12 mouse cellular contexts compared by ENCODE assay signal in genomic region chr1:37694417-37694816, GRCm38 (mm10). TPM values are rescaled to one million over a fixed set of nuclear protein-coding genes. Genes with fewer than 3 reads are reported as not detected.
DNase-seq lines count a peak whose midpoint lies in the region; ATAC-seq lines count a peak whose summit lies in the region.
"Had no signal": no experiment of that assay in that cellular context is flagged by ENCODE, and none has a peak within 500 bp of the region (broad histone marks: within the 10 kb centered on the region; RNA-seq: fewer than 3 reads in every experiment).

No protein-coding gene starts in this region.

- WGBS in intestine, embryonic 14.5 days = 28% methylated on average over 8 of the region's 8 CpGs
- 30% methylated on average over 8 of the region's 8 CpGs for WGBS in midbrain, embryonic 10.5 days

- no peaks in the 10 kb centered on the region; the same call in 1 of the 2 replicates for H3K4me1 ChIP-seq in intestine, embryonic 14.5 days (replicated peaks; ENCODE audit: control insufficient read depth, insufficient read depth, low read length)
- H3K4me1 ChIP-seq in midbrain, embryonic 10.5 days = peaks cover 3% of the 10 kb centered on the region; the same call in 1 of the 2 replicates

- no peak overlapping the region for H3K4me3 ChIP-seq in intestine, embryonic 14.5 days (ENCODE audit: low read depth, low read length)
- H3K4me3 ChIP-seq in midbrain, embryonic 10.5 days = no peak overlapping the region
- H3K4me3 ChIP-seq: embryonic facial prominence, embryonic 12.5 days; hindbrain, embryonic 13.5 days; limb, embryonic 13.5 days; myocyte had no signal

- peak; percentile 85 for ATAC-seq in intestine, embryonic 14.5 days (replicated peaks; ENCODE audit: low FRiP score, low TSS enrichment, low read depth)
- ATAC-seq in inflammation-experienced regulatory T-cells, adult 6 months = no peak

- H3K27me3 ChIP-seq in intestine, embryonic 14.5 days (replicated peaks; ENCODE audit: control insufficient read depth, insufficient read depth, low read length) = no peaks in the 10 kb centered on the region
- no peaks in the 10 kb centered on the region for H3K27me3 ChIP-seq in midbrain, embryonic 10.5 days (ENCODE audit: low read depth, poor library complexity, severe bottlenecking)

- H3K36me3 ChIP-seq in intestine, embryonic 14.5 days (ENCODE audit: control insufficient read depth, insufficient read depth, low read length) = no peaks in the 10 kb centered on the region
- H3K36me3 ChIP-seq in midbrain, embryonic 10.5 days = no peaks in the 10 kb centered on the region
- H3K36me3 ChIP-seq: embryonic facial prominence, embryonic 12.5 days; hindbrain, embryonic 13.5 days; limb, embryonic 13.5 days had no signal

- 0 out of 2 replicates have a peak overlapping the region, but pooled peaks have one; percentile 45 for H3K27ac ChIP-seq in intestine, embryonic 14.5 days (ENCODE audit: low read depth)
- no peak overlapping the region for H3K27ac ChIP-seq in midbrain, embryonic 10.5 days (replicated peaks)
- H3K27ac ChIP-seq: embryonic facial prominence, embryonic 12.5 days; hindbrain, embryonic 13.5 days; limb, embryonic 13.5 days had no signal

- H3K9me3 ChIP-seq in intestine, embryonic 14.5 days (ENCODE audit: control insufficient read depth, low read length) = no peaks in the 10 kb centered on the region
- H3K9me3 ChIP-seq in midbrain, embryonic 10.5 days (replicated peaks) = no peaks in the 10 kb centered on the region
- H3K9me3 ChIP-seq: embryonic facial prominence, embryonic 12.5 days; hindbrain, embryonic 13.5 days; limb, embryonic 13.5 days had no signal

- no peak overlapping the region for H3K4me2 ChIP-seq in intestine, embryonic 14.5 days (ENCODE audit: low read length)
- H3K4me2 ChIP-seq: embryonic facial prominence, embryonic 12.5 days; hindbrain, embryonic 13.5 days; limb, embryonic 13.5 days had no signal

- H3K9ac ChIP-seq in intestine, embryonic 14.5 days (ENCODE audit: low read length) = no peak overlapping the region
- H3K9ac ChIP-seq: embryonic facial prominence, embryonic 12.5 days; hindbrain, embryonic 13.5 days; limb, embryonic 13.5 days had no signal

- DNase-seq in embryo, embryonic 10 days (ENCODE audit: low spot score) = peak; percentile 14
- no peak for DNase-seq in embryo, embryonic 10.5 days (ENCODE audit: low spot score)
- peak; percentile 76 to 83 for DNase-seq in cerebellum, adult 18-20 months
- DNase-seq in intestine, embryonic 14.5 days (ENCODE audit: low spot score) = peak; percentile 65
- DNase-seq in lung, postnatal 10 days = peak; percentile 51
- no peak for DNase-seq in thymus, postnatal 0 days (ENCODE audit: low spot score)
- no peak for DNase-seq in midbrain, embryonic 10.5 days (ENCODE audit: low spot score)

RNA-seq across cellular contexts. Expression of gene 2010300C02Rik, which starts 25.5 kb away (rescaled TPM):
- polyA plus RNA-seq in intestine, embryonic 14.5 days (2014; fragmentation: Nextera tagmentation; extraction: Ambion mirVana) = 11.8 and 12.6 TPM in 2 replicates
- polyA plus RNA-seq in inflammation-experienced regulatory T-cells, adult 6 months (2017; shearing (Covaris generic)) = 1 to 10 TPM in 1 of 3 experiments, under 1 TPM in 2; 0.51 to 1.1 (median 0.70) TPM
- polyA plus RNA-seq in thymus, postnatal 0 days (2015; fragmentation: Nextera tagmentation; extraction: Ambion mirVana) = 10.7 and 12.5 TPM in 2 replicates
- polyA plus RNA-seq in midbrain, embryonic 10.5 days (2016; fragmentation: Nextera tagmentation; extraction: Ambion mirVana) = 0.73 and 0.75 TPM in 2 replicates
- polyA plus RNA-seq: myocyte had no signal

Comparison
In these comparisons a context has a peak if more than half of its experiments do, and no peak if none do; other contexts are left out.
1. DNase-seq: peak in embryo, embryonic 10 days (single experiment), cerebellum, adult 18-20 months (2 of 2), intestine, embryonic 14.5 days (single experiment) and lung, postnatal 10 days (single experiment); none in embryo, embryonic 10.5 days (single experiment), thymus, postnatal 0 days (single experiment) and midbrain, embryonic 10.5 days (single experiment).